Mouse (Mus musculus): ENCODE data around the gene Hdac11.
"Not testable (repeated sequence)": the region's sequence is repeated elsewhere in the genome, so short reads cannot be mapped to it uniquely, and the experiment has no call there.

Hdac11 gene

GRCm38 (mm10) chr6:91156554-91157236 is at the start of gene Hdac11:
Gene Hdac11 (plus strand): TSS chr6:91156665.
- peak; percentile 93 to 96 for DNase-seq

DNA sequence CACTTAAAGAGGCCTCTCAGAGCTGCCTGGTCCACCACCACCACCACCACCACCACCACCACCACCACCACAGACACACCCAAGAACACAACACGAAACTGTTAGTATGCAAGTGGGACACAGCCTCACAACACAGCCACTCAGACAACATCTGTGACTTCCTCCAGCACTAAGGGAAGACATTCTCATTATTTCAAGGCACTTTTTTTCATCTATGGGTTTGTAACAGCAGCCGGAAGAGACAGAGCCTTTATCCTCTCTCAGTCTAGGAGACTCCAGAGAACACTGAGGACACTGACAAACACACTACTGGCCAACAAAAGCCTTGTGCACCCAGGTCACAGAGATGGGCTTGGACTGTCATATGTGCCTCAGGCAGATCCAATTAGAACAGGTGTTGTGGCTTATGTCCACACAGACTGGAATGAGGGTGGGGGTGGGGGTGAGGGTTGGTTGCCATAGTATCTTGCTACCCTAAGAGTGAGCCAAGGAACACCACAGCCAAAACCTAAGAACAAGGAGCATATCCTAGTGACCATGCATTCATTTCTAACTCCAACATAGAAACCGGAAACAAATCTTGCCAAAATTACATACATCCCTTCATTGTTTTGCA is 48.1 kb upstream of the Hdac11 start:
- DNase-seq = no peak

DNA sequence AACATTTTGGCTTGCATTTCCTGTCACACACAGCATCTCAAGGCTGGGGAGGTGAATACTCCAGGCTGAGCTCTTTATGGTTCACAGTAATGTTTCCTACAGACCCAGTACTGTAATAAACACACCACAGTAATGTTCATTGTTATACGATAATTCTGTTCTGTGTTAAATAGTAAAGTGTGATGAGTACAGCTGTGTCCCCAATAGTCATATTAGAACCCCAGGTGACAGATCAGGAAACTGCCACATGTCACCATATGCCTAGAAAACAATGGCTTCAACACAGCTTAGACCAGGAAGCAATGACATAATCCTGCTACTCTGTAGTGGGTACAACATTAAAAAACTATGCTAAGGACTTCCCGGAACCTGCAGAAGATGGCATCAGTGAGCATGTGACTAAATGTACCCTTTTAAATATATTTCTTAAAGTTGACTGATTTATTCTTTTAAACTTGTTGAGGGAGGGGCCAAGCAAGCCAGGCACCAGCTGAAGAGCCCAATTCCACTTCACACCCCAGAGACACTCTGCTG is 47.5 kb upstream of the Hdac11 start:
- no peak for DNase-seq

DNA sequence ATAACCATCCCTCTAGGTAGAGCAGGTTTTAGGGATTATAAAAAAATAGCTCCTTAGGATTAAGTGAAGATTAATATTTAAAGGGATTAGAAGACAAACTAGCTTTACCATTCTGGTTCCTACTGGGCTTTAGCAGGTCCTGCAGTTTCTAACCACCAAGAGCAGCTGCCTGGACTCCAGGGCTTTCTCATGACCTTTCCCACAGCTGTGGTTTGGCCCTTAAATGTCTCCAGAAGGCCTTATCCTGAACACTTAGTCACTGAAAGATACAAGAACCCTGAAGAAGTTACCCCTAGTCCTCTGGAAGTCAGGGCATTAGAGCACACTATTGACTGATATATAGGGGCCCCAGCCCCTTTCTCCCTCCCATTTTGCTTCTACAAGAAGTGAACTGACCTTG is 47.0 kb upstream of the Hdac11 start:
- no peak for DNase-seq

DNA sequence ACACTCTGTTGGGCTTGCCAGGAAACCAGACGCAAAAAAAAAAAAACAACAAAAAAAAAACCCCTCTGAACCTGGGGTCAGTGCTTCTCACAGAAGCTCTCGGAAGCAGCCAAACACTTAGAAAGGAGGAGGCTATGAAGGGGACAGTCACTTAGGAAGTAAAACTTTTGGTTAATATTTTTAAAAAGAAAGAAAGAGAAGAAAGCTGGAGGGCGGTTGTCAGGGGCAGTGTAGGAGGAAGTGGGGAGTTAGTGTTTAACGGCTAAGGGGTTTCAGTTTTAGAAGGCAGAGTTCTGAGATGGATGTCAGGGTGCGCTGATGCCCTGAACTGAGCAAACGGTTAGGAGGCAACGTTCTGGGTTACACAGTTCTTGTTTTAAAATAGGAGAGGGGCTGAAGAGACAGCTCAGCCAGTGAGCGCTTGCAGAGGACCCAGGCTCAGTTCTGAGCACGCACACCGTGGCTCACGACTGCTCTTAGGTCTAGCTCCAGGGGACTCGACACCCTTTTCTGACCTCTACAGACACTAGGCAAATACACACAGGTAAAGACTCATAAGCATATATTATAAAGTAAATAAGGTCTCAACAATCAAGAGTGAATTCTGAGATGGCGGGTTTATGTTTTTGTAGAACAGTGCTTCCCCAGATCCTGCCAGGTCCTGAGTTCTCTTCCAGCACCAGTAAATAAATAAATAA is 46.0 kb upstream of the Hdac11 start:
- no peak for DNase-seq

DNA sequence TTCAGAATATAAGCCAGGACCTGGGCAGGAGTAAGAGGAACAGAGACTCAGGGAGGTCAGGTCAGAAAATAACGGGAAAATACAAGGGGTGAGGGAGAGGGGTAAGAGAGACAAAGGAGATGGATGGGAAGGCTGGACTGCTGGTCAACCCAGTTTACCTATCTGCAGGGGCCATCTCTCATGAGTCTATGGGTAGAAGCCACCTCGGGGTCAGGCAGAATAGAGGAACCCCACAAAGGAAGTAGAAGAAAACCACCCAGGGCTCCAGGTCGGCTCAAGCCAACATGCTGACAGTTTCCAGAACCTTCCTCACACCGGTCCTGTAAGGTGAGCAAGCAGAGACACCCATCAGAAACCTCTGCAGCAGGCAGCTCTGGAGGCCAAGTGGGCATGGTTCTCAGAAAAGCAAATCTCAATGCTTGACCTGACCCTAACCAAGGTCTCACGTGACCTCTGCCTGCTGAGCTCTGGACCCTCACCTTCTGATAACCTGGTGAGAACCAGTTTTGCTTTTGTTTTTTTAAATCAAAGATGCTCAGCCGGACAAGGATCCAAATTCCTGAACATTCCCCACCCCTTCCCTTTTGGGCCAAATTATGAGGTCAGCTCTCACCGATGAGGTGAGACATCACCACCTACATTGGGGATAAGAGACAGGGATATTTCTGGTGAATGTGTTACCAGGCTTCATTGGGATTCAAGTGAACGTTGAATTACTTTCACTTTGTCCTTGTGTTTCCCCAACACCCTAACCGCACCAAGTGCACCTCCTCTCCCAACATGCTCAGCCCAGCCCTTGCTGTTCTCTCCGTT is 45.1 kb upstream of the Hdac11 start:
- DNase-seq = no peak

- no peak for DNase-seq
These were observed 44.6 kb upstream of the Hdac11 start for GRCm38 (mm10) chr6:91111954-91112252.

- no peak for DNase-seq
These were observed 41.7 kb upstream of the Hdac11 start for GRCm38 (mm10) chr6:91114716-91115115.

DNA sequence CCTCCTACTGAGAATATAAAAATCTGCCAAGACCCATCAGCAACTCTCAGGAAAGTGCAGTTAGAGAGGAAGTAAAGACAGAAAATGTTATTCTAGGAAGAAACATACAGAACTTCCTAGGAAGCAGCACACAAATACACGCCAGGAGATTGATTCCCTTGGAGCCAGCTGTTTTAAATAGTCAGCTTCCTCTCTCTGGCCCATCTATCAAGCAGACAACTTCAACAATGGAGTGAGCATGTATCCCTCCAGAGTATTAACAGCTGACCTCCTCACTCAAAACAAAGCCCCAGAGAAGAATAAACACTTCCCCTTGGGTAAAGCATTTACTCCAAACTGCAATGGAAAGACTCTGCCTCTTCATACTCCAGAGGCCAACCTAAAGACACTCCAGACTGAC is 41.3 kb upstream of the Hdac11 start:
- no peak for DNase-seq

GRCm38 (mm10) chr6:91115863-91116243 is 40.6 kb upstream of the Hdac11 start:
- no peak for DNase-seq

- peak; percentile 97 to 98 for DNase-seq
These were observed 40.0 kb upstream of the Hdac11 start, which contains the start of gene Nup210 for GRCm38 (mm10) chr6:91116244-91117145. Gene Nup210 (minus strand): TSS chr6:91116829.

- DNase-seq = peak; percentile 35 to 65
These were observed 39.3 kb upstream of the Hdac11 start for GRCm38 (mm10) chr6:91117149-91117548.

DNA sequence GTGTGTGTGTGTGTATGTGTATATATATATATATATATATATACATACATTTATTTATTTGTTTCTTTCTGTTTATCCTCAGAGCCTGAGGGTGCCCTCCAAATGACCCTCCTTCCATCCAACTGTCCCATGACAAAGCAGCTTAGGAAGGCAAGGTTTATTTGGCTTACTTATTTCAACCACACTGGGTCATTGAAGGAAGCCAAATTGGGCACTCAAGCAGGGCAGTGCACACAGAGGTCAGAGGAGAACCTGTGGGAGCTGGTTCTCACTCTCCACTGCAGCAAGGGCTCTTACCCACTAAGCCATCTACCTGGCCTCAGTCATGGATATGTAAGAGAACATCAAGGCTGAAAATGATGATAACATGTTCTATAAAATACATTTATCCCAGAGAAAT is 37.9 kb upstream of the Hdac11 start:
- DNase-seq = peak in 1 of 2 experiments; percentile 22

GRCm38 (mm10) chr6:91120206-91120605 is 36.3 kb upstream of the Hdac11 start:
- DNase-seq = no peak

DNA sequence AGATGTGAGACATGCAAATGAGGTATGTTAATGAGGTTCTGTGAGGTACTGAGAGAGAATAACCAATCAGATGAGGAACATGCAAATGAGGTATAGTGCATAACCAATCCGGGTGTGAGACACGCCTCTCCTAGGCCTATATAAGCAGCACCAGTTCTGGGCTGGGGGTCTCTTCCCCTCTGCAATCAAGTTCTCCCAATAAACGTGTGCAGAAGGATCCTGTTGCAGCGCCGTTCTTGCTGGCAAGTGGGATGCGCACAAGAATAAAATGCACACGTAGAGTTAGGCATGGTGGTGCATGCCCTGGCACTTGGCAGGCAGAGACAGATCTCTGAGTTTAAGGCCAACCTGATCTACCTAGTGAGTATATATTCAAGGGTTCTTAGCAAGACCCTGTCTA is 35.4 kb upstream of the Hdac11 start:
- DNase-seq = not testable (repeated sequence)

GRCm38 (mm10) chr6:91123453-91123852 is 33.0 kb upstream of the Hdac11 start:
- DNase-seq = no peak

DNA sequence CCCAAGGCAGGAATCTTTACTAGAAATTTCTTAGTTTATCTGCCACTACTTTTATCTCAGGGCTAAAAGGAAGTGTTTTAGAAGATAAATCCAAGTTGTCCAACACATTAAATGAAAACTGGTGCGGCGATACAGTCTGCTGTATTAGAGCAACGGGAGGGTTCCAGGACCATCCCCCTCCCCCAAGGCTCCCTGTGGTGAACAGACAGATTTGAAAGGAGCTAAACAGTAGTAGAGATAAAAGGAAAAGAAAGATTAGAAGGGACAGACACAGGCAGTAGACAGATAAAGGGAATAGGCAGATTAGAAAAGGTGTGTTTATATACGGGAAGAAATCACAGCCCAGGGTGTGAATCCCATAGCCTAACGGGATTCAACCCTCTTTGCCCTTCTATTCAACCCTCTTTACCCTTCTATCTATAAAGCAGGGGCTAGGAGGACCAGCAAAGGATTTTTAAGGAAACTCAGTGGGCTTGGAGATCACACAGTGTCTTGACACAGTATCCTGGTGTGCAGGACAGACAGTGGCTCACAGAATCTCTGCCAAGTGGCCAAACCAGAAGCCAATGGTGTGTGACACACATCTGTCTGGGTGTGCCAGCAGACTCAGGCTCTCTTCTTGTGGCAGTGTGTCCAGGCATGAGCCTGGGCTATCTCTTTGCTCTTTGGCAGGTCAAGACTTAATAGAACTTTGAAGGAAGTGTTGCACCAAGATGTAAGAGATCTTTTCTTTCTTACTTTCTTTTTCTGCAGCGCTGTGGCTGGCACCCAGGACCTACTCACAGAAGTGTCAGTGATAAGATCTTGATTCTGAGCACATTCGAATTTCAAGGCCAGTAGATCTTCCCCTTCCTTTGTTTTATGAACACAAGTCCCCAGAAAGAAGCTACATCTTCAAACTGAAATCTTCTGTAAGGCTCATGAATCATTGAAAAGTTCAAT is 31.9 kb upstream of the Hdac11 start:
- DNase-seq = no peak

- no peak for DNase-seq
These were observed 31.3 kb upstream of the Hdac11 start for GRCm38 (mm10) chr6:91125228-91125585.

DNA sequence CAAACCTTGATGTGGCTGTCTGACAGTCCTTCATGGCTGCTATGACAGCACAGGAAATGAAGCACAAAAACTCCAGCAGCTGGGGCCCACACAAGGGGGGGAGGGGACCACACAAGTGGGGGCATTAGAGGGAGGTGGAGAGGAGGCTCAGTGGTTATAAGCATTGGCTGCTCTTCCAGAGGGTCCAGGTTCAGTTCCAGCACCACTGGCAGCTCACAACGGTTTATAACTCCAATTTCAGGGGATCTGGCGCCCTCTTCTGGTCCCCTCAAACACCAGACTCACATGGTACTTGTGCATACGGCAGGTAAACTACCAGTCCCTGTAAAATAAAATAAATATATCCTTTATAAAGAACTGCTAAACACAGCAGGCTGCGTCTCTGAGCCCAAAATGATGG is 27.5 kb upstream of the Hdac11 start:
- peak in 1 of 2 experiments; percentile 14 for DNase-seq

- no peak for DNase-seq
These were observed 25.6 kb upstream of the Hdac11 start for GRCm38 (mm10) chr6:91130856-91131255.

Data from kidney, postnatal 4 days (tissue).